Mouse (Mus musculus) mature B cell (primary cell): ENCODE measurements around the gene Sbno1.
"Not testable (repeated sequence)": the region's sequence is repeated elsewhere in the genome, so short reads cannot be mapped to it uniquely, and the experiment has no call there.

Source experiments
- in situ Hi-C: fragments of 300-500 bp; cut with MboI; formaldehyde crosslinking; loops from 2 replicates; pipeline ENCODE4 v1.14.3; 2019

Gene Sbno1

GRCm38 (mm10) chr5:124374298-124374697 is 51.5 kb downstream of the Sbno1 start:
- in situ Hi-C loops, result no loop called here

GRCm38 (mm10) chr5:124366721-124367120 is 59.1 kb downstream of the Sbno1 start:
- in situ Hi-C loops, result no loop called here

DNA sequence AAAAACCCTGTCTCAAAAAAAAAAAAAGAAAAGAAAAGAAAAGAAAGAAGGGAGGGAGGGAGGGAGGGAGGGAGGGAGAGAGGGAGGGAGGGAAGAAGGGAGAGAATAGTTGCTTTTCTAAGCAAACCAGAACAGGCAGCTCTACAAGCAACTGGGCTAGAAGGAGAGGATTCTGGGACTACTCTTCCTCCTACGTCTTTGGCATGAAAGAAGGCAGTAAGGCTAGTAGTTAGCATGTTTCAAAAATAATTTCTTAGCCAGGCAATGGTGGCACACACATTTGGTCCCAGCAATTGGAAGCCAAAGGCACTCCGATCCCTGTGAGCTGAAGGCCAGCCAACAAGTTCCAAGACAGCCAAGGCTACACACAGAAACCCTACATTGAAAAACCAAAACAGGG is 60.0 kb downstream of the Sbno1 start:
- in situ Hi-C loops, result no loop called here

- in situ Hi-C loops, result no loop called here
These were observed 61.5 kb downstream of the Sbno1 start for GRCm38 (mm10) chr5:124364173-124364918.

DNA sequence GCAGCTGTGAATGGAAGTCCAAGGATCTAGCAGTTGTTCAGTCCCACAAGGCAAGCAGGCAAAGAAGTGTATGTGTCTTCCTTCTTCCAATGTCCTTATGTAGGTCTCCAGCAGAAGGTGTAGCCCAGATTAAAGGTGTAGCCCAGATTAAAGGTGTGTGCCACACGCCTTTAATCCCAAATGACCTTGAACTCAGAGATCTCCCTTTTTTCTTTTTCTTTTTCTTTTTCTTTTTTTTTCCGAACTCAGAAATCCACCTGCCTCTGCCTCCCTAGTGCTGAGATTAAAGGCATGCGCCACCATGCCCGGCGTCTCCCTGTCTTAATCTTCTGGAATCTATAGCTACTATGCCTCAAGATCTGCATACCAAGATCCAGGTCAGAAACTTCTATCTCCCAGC is 62.8 kb downstream of the Sbno1 start, which contains the start of gene Cdk2ap1:
Cdk2ap1 (minus strand) TSS at position 101 of the 400 bp plus-strand sequence.
- in situ Hi-C loops, result not testable (repeated sequence)

- in situ Hi-C loops, result no loop called here
These were observed 66.2 kb downstream of the Sbno1 start for GRCm38 (mm10) chr5:124359641-124360040.

- in situ Hi-C loops, result no loop called here
These were observed 69.1 kb downstream of the Sbno1 start for GRCm38 (mm10) chr5:124356695-124357094.

GRCm38 (mm10) chr5:124355425-124355959 is 70.3 kb downstream of the Sbno1 start:
- in situ Hi-C loops, result no loop called here

GRCm38 (mm10) chr5:124354574-124355424 is 71.0 kb downstream of the Sbno1 start:
- in situ Hi-C loops, result no loop called here

- in situ Hi-C loops, result no loop called here
These were observed 71.9 kb downstream of the Sbno1 start for GRCm38 (mm10) chr5:124353726-124354547.

GRCm38 (mm10) chr5:124353011-124353725 is 72.6 kb downstream of the Sbno1 start:
- in situ Hi-C loops, result no loop called here

DNA sequence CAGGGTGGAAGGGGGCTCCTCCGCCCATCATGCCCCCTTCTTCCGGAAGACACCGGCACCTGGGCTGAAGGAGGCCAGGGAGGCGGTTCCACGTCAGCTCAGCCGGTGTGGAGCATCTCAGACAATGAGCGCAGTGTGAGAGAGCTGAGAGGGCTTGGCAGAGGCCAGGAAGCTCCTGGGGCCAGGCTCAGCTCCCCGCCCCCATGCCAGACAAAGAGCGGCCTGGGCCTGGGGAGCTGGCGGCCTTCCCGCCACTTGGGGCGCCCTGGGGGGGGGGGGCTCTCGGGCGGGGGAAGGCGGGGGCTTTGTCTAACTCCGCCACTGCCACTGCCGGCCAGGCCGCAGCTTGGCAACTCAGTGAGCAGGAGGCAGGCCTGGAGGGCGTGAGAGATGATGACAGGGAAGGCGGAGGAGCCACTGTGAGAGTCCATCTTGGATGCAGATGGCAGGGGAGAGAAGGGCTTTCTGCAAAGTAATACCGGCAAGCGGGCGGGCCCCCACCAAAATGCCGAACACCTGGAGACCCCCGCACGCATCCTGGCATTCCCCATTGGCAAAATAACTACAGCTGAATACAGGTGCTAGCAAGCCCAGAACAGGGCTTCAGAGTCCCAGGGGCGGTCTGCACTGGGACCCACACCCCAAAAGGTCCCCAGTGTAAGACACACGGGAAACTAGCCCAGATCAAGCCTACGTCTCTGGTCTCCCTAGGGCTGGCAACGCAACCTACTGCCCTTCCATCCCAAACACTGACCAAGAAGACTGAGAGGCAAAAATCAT is 73.5 kb downstream of the Sbno1 start:
- in situ Hi-C loops, result no loop called here

DNA sequence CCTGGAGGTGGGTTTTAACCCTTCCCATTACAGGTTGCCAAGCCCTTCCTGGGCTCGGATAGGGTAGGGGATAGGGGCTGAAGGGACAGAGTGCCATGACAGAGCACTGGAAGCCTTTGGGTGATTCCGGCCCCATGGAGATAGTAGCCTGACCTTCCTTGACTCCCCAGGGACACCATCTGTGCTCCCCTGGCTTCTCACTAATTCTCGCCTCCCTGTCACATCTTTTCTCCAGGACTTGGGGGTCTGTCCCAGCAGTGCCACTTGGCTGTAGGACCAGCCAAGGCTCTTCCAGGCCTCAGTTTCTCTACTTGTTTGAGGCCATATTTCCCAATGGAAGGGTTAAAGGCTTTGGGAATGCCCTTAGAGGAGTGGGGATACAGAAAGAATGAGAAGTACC is 74.2 kb downstream of the Sbno1 start:
- in situ Hi-C loops, result no loop called here

GRCm38 (mm10) chr5:124351111-124351560 is 74.7 kb downstream of the Sbno1 start:
- in situ Hi-C loops, result no loop called here

DNA sequence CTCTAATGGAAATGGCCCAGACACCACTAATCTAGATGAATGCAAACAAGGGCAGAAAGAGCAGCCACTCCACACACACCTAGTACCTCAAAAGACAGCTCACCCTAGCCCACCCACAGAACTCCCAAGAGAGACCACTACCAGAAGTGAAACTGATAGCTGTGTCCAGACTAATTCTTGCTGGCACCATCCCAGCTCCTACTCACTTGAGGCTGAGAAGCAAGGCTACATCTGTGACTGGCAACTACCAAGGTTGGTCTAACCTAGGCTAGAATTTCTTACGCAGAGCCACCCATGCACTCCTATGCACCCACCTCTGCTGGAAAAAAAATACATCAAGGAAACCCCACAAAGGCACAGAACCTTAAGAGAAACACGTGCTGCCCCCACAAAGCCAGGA is 75.5 kb downstream of the Sbno1 start:
- in situ Hi-C loops, result no loop called here

DNA sequence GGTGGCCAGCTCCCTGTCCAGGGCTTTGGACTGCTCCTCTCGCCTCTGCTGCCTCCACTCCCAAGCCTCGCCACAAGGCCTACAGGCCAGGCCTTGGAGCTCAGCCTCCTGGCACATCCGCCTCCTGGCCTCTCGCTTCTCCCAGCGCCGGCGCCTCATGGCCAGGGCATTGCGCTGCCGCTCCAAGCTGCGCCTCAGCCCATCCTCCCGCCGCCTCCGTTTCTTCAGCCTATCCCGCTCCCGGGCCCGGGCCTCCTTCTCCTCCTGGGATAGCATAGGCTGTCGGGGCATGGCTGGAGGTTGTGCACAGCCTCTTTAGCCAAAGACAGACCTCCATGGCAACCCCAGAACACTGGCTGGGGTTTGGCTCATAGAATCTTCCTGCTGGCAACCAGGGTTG is 76.6 kb downstream of the Sbno1 start:
- in situ Hi-C loops, result no loop called here

GRCm38 (mm10) chr5:124342897-124343296 is 82.9 kb downstream of the Sbno1 start:
- in situ Hi-C loops, result no loop called here

- in situ Hi-C loops, result not testable (repeated sequence)
These were observed 84.0 kb downstream of the Sbno1 start for GRCm38 (mm10) chr5:124341753-124342339.

DNA sequence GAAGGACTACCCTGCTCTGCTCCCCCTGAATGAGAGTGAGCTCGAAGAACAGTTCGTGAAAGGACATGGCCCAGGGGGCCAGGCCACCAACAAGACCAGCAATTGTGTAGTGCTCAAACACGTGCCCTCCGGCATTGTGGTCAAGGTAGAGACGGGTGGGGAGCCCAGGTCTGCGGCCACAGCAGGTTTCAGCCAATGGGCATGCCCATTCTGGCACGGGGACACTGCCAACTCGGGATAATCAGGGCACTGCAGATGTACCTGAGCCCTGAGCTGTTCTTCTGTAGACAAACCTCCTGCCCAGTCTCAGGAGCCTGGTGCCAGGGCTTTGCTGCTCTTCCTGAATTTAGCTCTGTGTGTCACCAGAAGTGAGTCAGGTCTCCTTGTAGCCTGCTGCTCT is 87.0 kb downstream of the Sbno1 start:
- in situ Hi-C loops, result no loop called here

DNA sequence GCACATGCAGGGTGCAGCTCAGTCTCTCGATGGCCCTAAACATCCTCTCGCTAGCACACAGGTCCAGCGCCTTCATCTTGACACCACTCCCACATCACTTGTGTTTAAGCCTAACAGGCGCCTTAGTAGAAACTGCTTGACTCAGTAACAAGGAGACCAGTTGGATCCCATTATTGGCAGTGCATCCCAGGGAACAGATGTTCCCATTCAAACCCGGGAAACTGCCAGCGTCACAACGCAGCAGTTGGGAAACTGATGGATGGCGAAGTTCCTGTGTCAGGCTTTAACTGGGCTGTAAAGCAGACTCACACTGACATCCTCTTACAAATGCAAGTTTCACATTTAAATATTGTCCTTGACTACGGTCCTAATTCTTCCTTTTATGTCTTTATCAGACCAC is 87.9 kb downstream of the Sbno1 start:
- in situ Hi-C loops, result no loop called here
